In genomic region chr2:79096532-79097251, GRCm38 (mm10) we compare ENCODE assay signal across 36 mouse cellular contexts.
"Had no signal": no experiment of that assay in that cellular context is flagged by ENCODE, and none has a peak within 500 bp of the region (broad histone marks: within the 10 kb centered on the region; RNA-seq: fewer than 3 reads in every experiment).

No protein-coding gene starts in this region.

- DNase-seq: heart, adult 18-20 months; heart, adult 2 months; heart, postnatal 10 days; heart, postnatal 14 days; heart, postnatal 36 days; heart, postnatal 4 days; kidney, adult 11 months; kidney, adult 18-20 months; kidney, adult 2 months; kidney, adult 8-10 months; kidney, adult 9 months; kidney, postnatal 10 days; kidney, postnatal 14 days; kidney, postnatal 25 days; kidney, postnatal 36 days; kidney, postnatal 4 days; layer of hippocampus, adult 9-11 months had no signal

- H3K36me3 ChIP-seq: heart, embryonic 10.5 days; heart, embryonic 12.5 days; heart, embryonic 13.5 days; heart, embryonic 15.5 days; hindbrain, embryonic 10.5 days; hindbrain, embryonic 12.5 days; hindbrain, embryonic 13.5 days; hindbrain, embryonic 15.5 days; intestine, embryonic 15.5 days; kidney, embryonic 15.5 days had no signal

- H3K27ac ChIP-seq: heart, adult 2 months; heart, embryonic 10.5 days; heart, embryonic 13.5 days; heart, embryonic 15.5 days; hindbrain, embryonic 10.5 days; hindbrain, embryonic 12.5 days; hindbrain, embryonic 13.5 days; hindbrain, embryonic 14.5 days; hindbrain, embryonic 15.5 days; hindbrain, postnatal 0 days; intestine, embryonic 15.5 days; kidney, embryonic 15.5 days; kidney, postnatal 0 days; layer of hippocampus, adult 2 months had no signal

- H3K27me3 ChIP-seq: heart, embryonic 12.5 days; heart, embryonic 13.5 days; heart, embryonic 15.5 days; hindbrain, embryonic 12.5 days; hindbrain, embryonic 13.5 days; hindbrain, embryonic 15.5 days; intestine, embryonic 15.5 days; kidney, embryonic 15.5 days had no signal

- H3K4me1 ChIP-seq: heart, embryonic 10.5 days; heart, embryonic 12.5 days; heart, embryonic 13.5 days; heart, embryonic 15.5 days; hindbrain, embryonic 10.5 days; hindbrain, embryonic 12.5 days; hindbrain, embryonic 13.5 days; hindbrain, embryonic 15.5 days; intestine, embryonic 15.5 days; kidney, embryonic 15.5 days had no signal

- ATAC-seq: hindbrain, embryonic 16.5 days; hindbrain, postnatal 0 days; inflammation-experienced regulatory T-cells, adult 6 months; intestine, embryonic 15.5 days; intestine, embryonic 16.5 days; intestine, postnatal 0 days had no signal

- H3K9me3 ChIP-seq: heart, embryonic 10.5 days; heart, embryonic 12.5 days; heart, embryonic 13.5 days; heart, embryonic 15.5 days; hindbrain, embryonic 10.5 days; hindbrain, embryonic 12.5 days; hindbrain, embryonic 13.5 days; hindbrain, embryonic 15.5 days; intestine, embryonic 15.5 days; kidney, embryonic 15.5 days had no signal

- H3K4me2 ChIP-seq: heart, embryonic 11.5 days; heart, embryonic 12.5 days; heart, embryonic 13.5 days; heart, embryonic 15.5 days; hindbrain, embryonic 12.5 days; hindbrain, embryonic 13.5 days; hindbrain, embryonic 14.5 days; hindbrain, embryonic 15.5 days; intestine, embryonic 15.5 days; kidney, embryonic 15.5 days had no signal

- H3K4me3 ChIP-seq: heart, adult 2 months; heart, embryonic 10.5 days; heart, embryonic 12.5 days; heart, embryonic 13.5 days; heart, embryonic 15.5 days; hindbrain, embryonic 10.5 days; hindbrain, embryonic 12.5 days; hindbrain, embryonic 13.5 days; hindbrain, embryonic 15.5 days; intestine, embryonic 15.5 days; kidney, embryonic 15.5 days; layer of hippocampus, adult 2 months had no signal

- H3K9ac ChIP-seq: heart, embryonic 12.5 days; heart, embryonic 13.5 days; heart, embryonic 15.5 days; hindbrain, embryonic 12.5 days; hindbrain, embryonic 13.5 days; hindbrain, embryonic 14.5 days; hindbrain, embryonic 15.5 days; intestine, embryonic 15.5 days; kidney, embryonic 15.5 days had no signal
